ENCODE assay signal across 14 mouse cellular contexts in genomic region chr11:106246834-106247233, GRCm38 (mm10). TPM values are rescaled to one million over a fixed set of nuclear protein-coding genes. Genes with fewer than 3 reads are reported as not detected.
DNase-seq lines count a peak whose midpoint lies in the region; ATAC-seq and TF ChIP-seq lines count a peak whose summit lies in the region.
"Had no signal": no experiment of that assay in that cellular context is flagged by ENCODE, and none has a peak within 500 bp of the region (broad histone marks: within the 10 kb centered on the region; RNA-seq: fewer than 3 reads in every experiment).

No protein-coding gene starts in this region.

- H3K4me1 ChIP-seq in intestine, postnatal 0 days (replicated peaks; ENCODE audit: control insufficient read depth, insufficient read depth, low read length) = no peaks in the 10 kb centered on the region
- H3K4me1 ChIP-seq in intestine, embryonic 16.5 days (ENCODE audit: control insufficient read depth, insufficient read depth, low read length) = no peaks in the 10 kb centered on the region
- H3K4me1 ChIP-seq in E14TG2a.4 (replicated peaks; ENCODE audit: low read depth, low read length) = peaks cover 18% of the 10 kb centered on the region
- H3K4me1 ChIP-seq: heart, embryonic 13.5 days had no signal

- H3K36me3 ChIP-seq in intestine, postnatal 0 days (ENCODE audit: control insufficient read depth, insufficient read depth) = peaks cover 96% of the 10 kb centered on the region
- H3K36me3 ChIP-seq in intestine, embryonic 16.5 days (ENCODE audit: control insufficient read depth, insufficient read depth, low read length) = peaks cover 40% of the 10 kb centered on the region
- peaks cover 99% of the 10 kb centered on the region for H3K36me3 ChIP-seq in E14TG2a.4 (ENCODE audit: insufficient read depth, low read length)

- 96% methylated on average over 1 of the region's 1 CpGs for WGBS in intestine, postnatal 0 days
- 94% methylated on average over 1 of the region's 1 CpGs for WGBS in intestine, embryonic 16.5 days

- ATAC-seq in intestine, postnatal 0 days = no peak
- ATAC-seq in intestine, embryonic 16.5 days = no peak
- ATAC-seq: inflammation-experienced regulatory T-cells, adult 6 months had no signal

- intact Hi-C loops in left cerebral cortex, postnatal 10 days (cut with DNase I) = no loop called here

- no peak overlapping the region for H3K9ac ChIP-seq in intestine, postnatal 0 days (ENCODE audit: low read depth, low read length)
- H3K9ac ChIP-seq in intestine, embryonic 16.5 days (ENCODE audit: low read depth, low read length) = no peak overlapping the region
- H3K9ac ChIP-seq: heart, embryonic 13.5 days had no signal

- H3K4me3 ChIP-seq in intestine, postnatal 0 days (ENCODE audit: low read depth, low read length) = no peak overlapping the region
- no peak overlapping the region for H3K4me3 ChIP-seq in intestine, embryonic 16.5 days (ENCODE audit: low read length)
- no peak overlapping the region for H3K4me3 ChIP-seq in E14TG2a.4 (replicated peaks; ENCODE audit: low read length)
- H3K4me3 ChIP-seq: erythroblast, embryonic 14.5 days; heart, embryonic 13.5 days had no signal

- TF ChIP-seq CTCF in intestine, postnatal 0 days (IDR thresholded peaks at IDR 0.05; ENCODE audit: low read depth) = peak; percentile 56
- peak; percentile 64 for TF ChIP-seq CTCF in E14TG2a.4 (conservative IDR thresholded peaks at IDR 0.05; ENCODE audit: low read length)

- H3K4me2 ChIP-seq in intestine, postnatal 0 days (replicated peaks; ENCODE audit: low read depth) = no peak overlapping the region
- H3K4me2 ChIP-seq in intestine, embryonic 16.5 days (ENCODE audit: low read depth, low read length) = no peak overlapping the region
- H3K4me2 ChIP-seq: heart, embryonic 13.5 days had no signal

- H3K9me3 ChIP-seq in intestine, postnatal 0 days (ENCODE audit: control insufficient read depth) = 0 out of 2 replicates have a peak, but pooled peaks cover 4% of the 10 kb centered on the region
- H3K9me3 ChIP-seq in intestine, embryonic 16.5 days (ENCODE audit: control insufficient read depth, low read length) = peaks cover 5% of the 10 kb centered on the region; the same call in 1 of the 2 replicates
- no peaks in the 10 kb centered on the region for H3K9me3 ChIP-seq in E14TG2a.4 (ENCODE audit: low read length)

- no peak overlapping the region; the same call in 1 of the 2 replicates for H3K27ac ChIP-seq in intestine, postnatal 0 days (ENCODE audit: low read depth, low read length)
- no peak overlapping the region for H3K27ac ChIP-seq in intestine, embryonic 16.5 days (ENCODE audit: low read length)
- H3K27ac ChIP-seq: heart, embryonic 13.5 days had no signal

- peak; percentile 53 for DNase-seq in 416B (ENCODE audit: low read depth)
- DNase-seq in forelimb bud, embryonic 11.5 days (ENCODE audit: low read depth, low spot score) = peak; percentile 28
- DNase-seq in left cerebral cortex, postnatal 10 days (ENCODE audit: extremely low spot score in 1 of 2, low spot score in 2 of 2) = no peak
- no peak for DNase-seq in spleen, adult 18-20 months
- DNase-seq: cerebellum, adult 11 months; layer of hippocampus, postnatal 36 days; lung, postnatal 36 days; thymus, postnatal 36 days had no signal

- no peaks in the 10 kb centered on the region for H3K27me3 ChIP-seq in intestine, postnatal 0 days (replicated peaks; ENCODE audit: control insufficient read depth, insufficient read depth, low read length)
- H3K27me3 ChIP-seq in intestine, embryonic 16.5 days (replicated peaks; ENCODE audit: control insufficient read depth, insufficient read depth, low read length) = no peaks in the 10 kb centered on the region
- no peaks in the 10 kb centered on the region for H3K27me3 ChIP-seq in E14TG2a.4 (ENCODE audit: insufficient read depth, low read length)
- H3K27me3 ChIP-seq: heart, embryonic 13.5 days had no signal

RNA-seq across cellular contexts. Expression of gene Ftsj3, which starts 9.0 kb away (rescaled TPM):
- polyA plus RNA-seq in intestine, postnatal 0 days (2015; fragmentation: Nextera tagmentation; extraction: Ambion mirVana) = 16.6 and 18.3 TPM in 2 replicates
- polyA plus RNA-seq in intestine, embryonic 16.5 days (2015; fragmentation: Nextera tagmentation; extraction: Ambion mirVana) = 42.9 and 50.8 TPM in 2 replicates
- 10 to 100 TPM; 31.0 to 32.8 TPM for total RNA-seq in left cerebral cortex, postnatal 10 days (2021)

RNA-seq across cellular contexts. Expression of gene Psmc5, which starts 9.1 kb away (rescaled TPM):
- 160 and 168 TPM in 2 replicates for polyA plus RNA-seq in intestine, postnatal 0 days (2015; fragmentation: Nextera tagmentation; extraction: Ambion mirVana)
- polyA plus RNA-seq in intestine, embryonic 16.5 days (2015; fragmentation: Nextera tagmentation; extraction: Ambion mirVana) = 234 and 263 TPM in 2 replicates
- 100 to 1,000 TPM; 127 to 134 TPM for total RNA-seq in left cerebral cortex, postnatal 10 days (2021)

RNA-seq across cellular contexts. Expression of gene Smarcd2, which starts 25.9 kb away (rescaled TPM):
- 25.3 and 26.3 TPM in 2 replicates for polyA plus RNA-seq in intestine, postnatal 0 days (2015; fragmentation: Nextera tagmentation; extraction: Ambion mirVana)
- polyA plus RNA-seq in intestine, embryonic 16.5 days (2015; fragmentation: Nextera tagmentation; extraction: Ambion mirVana) = 48.1 and 49.7 TPM in 2 replicates
- 10 to 100 TPM; 13.8 to 14.1 TPM for total RNA-seq in left cerebral cortex, postnatal 10 days (2021)

RNA-seq across cellular contexts. Expression of gene Tcam1, which starts 29.6 kb away (rescaled TPM):
- 0.09 TPM in 1 of 2 replicates, not detected in the other for polyA plus RNA-seq in intestine, postnatal 0 days (2015; fragmentation: Nextera tagmentation; extraction: Ambion mirVana)
- polyA plus RNA-seq in intestine, embryonic 16.5 days (2015; fragmentation: Nextera tagmentation; extraction: Ambion mirVana) = 0.20 and 0.27 TPM in 2 replicates
- under 1 TPM; 0.21 to 0.22 TPM for total RNA-seq in left cerebral cortex, postnatal 10 days (2021)
- polyA plus RNA-seq: erythroblast, embryonic 14.5 days had no signal

RNA-seq across cellular contexts. Expression of gene Ddx42, which starts 30.1 kb away (rescaled TPM):
- 28.1 and 30.0 TPM in 2 replicates for polyA plus RNA-seq in intestine, postnatal 0 days (2015; fragmentation: Nextera tagmentation; extraction: Ambion mirVana)
- polyA plus RNA-seq in intestine, embryonic 16.5 days (2015; fragmentation: Nextera tagmentation; extraction: Ambion mirVana) = 54.5 and 57.5 TPM in 2 replicates
- total RNA-seq in left cerebral cortex, postnatal 10 days (2021) = 10 to 100 TPM; 67.9 to 72.7 TPM

Comparison
In these comparisons a context has a peak if more than half of its experiments do, and no peak if none do; other contexts are left out.
1. DNase-seq: peak in 416B (single experiment) and forelimb bud, embryonic 11.5 days (single experiment); none in left cerebral cortex, postnatal 10 days (0 of 2) and spleen, adult 18-20 months (0 of 2).